Mouse (Mus musculus) myocyte (in vitro differentiated cells): ENCODE measurements at regions not wholly inside any gene's neighbourhood (a gene's known extent, or its start where the extent isn't known, plus 50 kb on each side); places are given as distances from the start of the nearest gene placed in this dataset.

Experiments
- CEBPB ChIP-seq: IDR thresholded peaks from 2 replicates; pipeline ENCODE4 v1.6.1; 2011; ENCODE audit warnings: mild to moderate bottlenecking, moderate library complexity; ENCODE audit not compliant: poor library complexity, insufficient read depth, severe bottlenecking
- E2F4 ChIP-seq: IDR thresholded peaks from one replicate; pipeline ENCODE4 v1.6.1; 2011; ENCODE audit warnings: mild to moderate bottlenecking, control low read depth, moderate library complexity; ENCODE audit not compliant: insufficient read depth
- MAX ChIP-seq: IDR thresholded peaks from one replicate; pipeline ENCODE4 v1.6.1; 2011; ENCODE audit warnings: low read depth, mild to moderate bottlenecking, control low read depth
- POLR2A ChIP-seq: IDR thresholded peaks from one replicate; pipeline ENCODE4 v1.6.1; 2011; ENCODE audit warnings: low read depth, mild to moderate bottlenecking, control low read depth, moderate library complexity; ENCODE audit not compliant: insufficient read length
- POLR2AphosphoS2 ChIP-seq: IDR thresholded peaks from one replicate; pipeline ENCODE4 v1.6.1; 2011; ENCODE audit warnings: low read depth, control low read depth; ENCODE audit not compliant: insufficient read length
- REST ChIP-seq: IDR thresholded peaks from one replicate; pipeline ENCODE4 v1.6.1; 2011; ENCODE audit warnings: mild to moderate bottlenecking, control low read depth, moderate library complexity; ENCODE audit not compliant: insufficient read depth, insufficient read length
- TCF12 ChIP-seq: IDR thresholded peaks from one replicate; pipeline ENCODE4 v1.6.1; 2011; ENCODE audit warnings: mild to moderate bottlenecking, control low read depth; ENCODE audit not compliant: poor library complexity, insufficient read depth, severe bottlenecking

- TF ChIP-seq TCF12 = no peak
- no peak for TF ChIP-seq POLR2A
- TF ChIP-seq REST = no peak
- TF ChIP-seq E2F4 = no peak
- no peak for TF ChIP-seq CEBPB
- no peak for TF ChIP-seq POLR2AphosphoS2
- TF ChIP-seq MAX = no peak
Observed at GRCm38 (mm10) chr3:42199206-42199605, 456.8 kb downstream of the D3Ertd751e start.
